Mouse (Mus musculus): ENCODE measurements around the gene Taar9. TPM values are rescaled to one million over a fixed set of nuclear protein-coding genes. Genes with fewer than 3 reads are reported as not detected.
"Not testable (repeated sequence)": the region's sequence is repeated elsewhere in the genome, so short reads cannot be mapped to it uniquely, and the experiment has no call there.

Taar9 gene
- polyA plus RNA-seq, 1 experiment from 2014 or later = not detected

DNA sequence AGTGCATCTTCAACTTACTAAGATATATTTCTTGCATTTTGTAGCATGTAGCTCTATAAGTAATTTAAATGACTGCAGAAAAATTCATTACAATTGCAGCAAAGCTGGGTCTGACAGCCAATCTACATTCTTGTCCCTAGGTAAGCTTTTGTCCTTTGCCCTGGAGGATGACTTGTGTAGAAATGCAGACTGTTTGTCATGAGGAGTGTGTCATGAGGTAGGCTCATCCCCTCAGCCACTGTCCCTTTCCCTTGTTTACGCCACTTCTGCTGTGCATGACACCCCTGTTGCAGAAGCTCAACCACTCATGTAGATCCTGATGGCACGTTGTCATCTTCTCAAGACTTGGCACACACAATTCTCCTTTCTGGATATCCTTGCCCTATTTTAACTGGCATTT lies 22.2 kb downstream of the Taar9 start:
- DNase-seq (no peak), ATAC-seq (ENCODE audit: low FRiP score, low TSS enrichment) (no peak)
- Histone ChIP-seq H3K27me3 (ENCODE audit: control insufficient read depth, insufficient read depth, low read length) (no peaks in the 10 kb centered on the region), H3K9me3 (ENCODE audit: control insufficient read depth, low read length) (no peaks in the 10 kb centered on the region), H3K4me3 (replicated peaks; ENCODE audit: low read depth, low read length) (no peak overlapping the region), H3K4me2 (ENCODE audit: low read length) (no peak overlapping the region), H3K4me1 (ENCODE audit: control insufficient read depth, insufficient read depth, low read length) (no peaks in the 10 kb centered on the region), H3K27ac (replicated peaks; ENCODE audit: low read depth, low read length) (no peak overlapping the region), H3K36me3 (ENCODE audit: control insufficient read depth, insufficient read depth, low read length) (no peaks in the 10 kb centered on the region), H3K9ac (replicated peaks; ENCODE audit: low read length) (no peak overlapping the region)
- 96% methylated on average over 2 of the region's 2 CpGs for WGBS

DNA sequence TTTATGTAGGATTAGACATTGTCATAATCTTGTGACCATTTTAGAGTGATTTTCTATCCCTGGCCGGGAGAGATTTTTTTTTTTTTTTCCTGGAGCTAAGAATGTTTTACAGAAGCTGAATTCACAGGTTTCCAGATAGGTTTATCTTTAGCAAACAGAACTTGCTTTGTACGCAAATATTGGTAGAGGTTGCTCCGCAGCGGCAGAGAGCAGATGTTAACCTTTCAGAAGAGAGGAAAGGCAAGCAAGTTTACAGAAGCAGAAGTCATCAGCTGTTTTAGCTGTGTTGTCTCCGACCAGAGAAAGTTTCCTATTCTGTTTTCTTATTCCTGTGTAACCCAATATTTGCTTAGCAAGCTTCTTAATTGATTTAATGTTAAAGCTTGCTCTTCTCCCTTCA lies 22.8 kb downstream of the Taar9 start:
- DNase-seq = no peak
- 85% methylated on average over 5 of the region's 5 CpGs for WGBS

DNA sequence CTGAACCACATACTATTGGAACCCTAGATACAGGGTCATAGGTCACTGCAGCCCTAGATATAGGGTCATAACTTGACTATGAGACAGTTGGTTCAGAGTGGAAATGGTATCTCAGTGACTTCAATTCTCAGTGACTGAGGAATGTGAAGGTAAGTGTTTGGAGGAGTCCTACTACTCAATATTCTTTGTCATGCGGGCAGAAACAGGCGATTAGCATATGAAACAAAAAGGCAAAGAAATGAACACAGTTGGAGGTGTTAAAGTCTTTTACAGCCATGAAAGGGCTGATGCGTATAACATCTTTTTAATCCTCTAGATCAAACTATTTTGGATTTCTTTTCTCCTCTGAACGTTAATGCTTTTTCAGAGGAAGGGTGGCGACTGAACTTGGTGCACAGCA lies 23.4 kb downstream of the Taar9 start:
- H3K9me3 ChIP-seq (ENCODE audit: control insufficient read depth, low read length) = no peaks in the 10 kb centered on the region
- no peak overlapping the region for H3K4me3 ChIP-seq (replicated peaks; ENCODE audit: low read depth, low read length)
- DNase-seq = no peak
- no peaks in the 10 kb centered on the region for H3K4me1 ChIP-seq (ENCODE audit: control insufficient read depth, insufficient read depth, low read length)
- 40% methylated on average over 5 of the region's 5 CpGs for WGBS
- no peak overlapping the region for H3K27ac ChIP-seq (replicated peaks; ENCODE audit: low read depth, low read length)
- no peak overlapping the region for H3K9ac ChIP-seq (replicated peaks; ENCODE audit: low read length)
- no peak for ATAC-seq (ENCODE audit: low FRiP score, low TSS enrichment)
- H3K4me2 ChIP-seq (ENCODE audit: low read length) = no peak overlapping the region
- no peaks in the 10 kb centered on the region for H3K36me3 ChIP-seq (ENCODE audit: control insufficient read depth, insufficient read depth, low read length)
- H3K27me3 ChIP-seq (ENCODE audit: control insufficient read depth, insufficient read depth, low read length) = no peaks in the 10 kb centered on the region

More for the DNA sequence above, 22.8 kb downstream of the Taar9 start:
- no peak overlapping the region for H3K27ac ChIP-seq (replicated peaks; ENCODE audit: low read depth, low read length)
- no peak overlapping the region for H3K9ac ChIP-seq (replicated peaks; ENCODE audit: low read length)
- H3K27me3 ChIP-seq (ENCODE audit: control insufficient read depth, insufficient read depth, low read length) = no peaks in the 10 kb centered on the region
- H3K4me2 ChIP-seq (ENCODE audit: low read length) = no peak overlapping the region
- H3K36me3 ChIP-seq (ENCODE audit: control insufficient read depth, insufficient read depth, low read length) = no peaks in the 10 kb centered on the region
- no peak overlapping the region for H3K4me3 ChIP-seq (replicated peaks; ENCODE audit: low read depth, low read length)
- no peak for ATAC-seq (ENCODE audit: low FRiP score, low TSS enrichment)
- no peaks in the 10 kb centered on the region for H3K9me3 ChIP-seq (ENCODE audit: control insufficient read depth, low read length)
- no peaks in the 10 kb centered on the region for H3K4me1 ChIP-seq (ENCODE audit: control insufficient read depth, insufficient read depth, low read length)

DNA sequence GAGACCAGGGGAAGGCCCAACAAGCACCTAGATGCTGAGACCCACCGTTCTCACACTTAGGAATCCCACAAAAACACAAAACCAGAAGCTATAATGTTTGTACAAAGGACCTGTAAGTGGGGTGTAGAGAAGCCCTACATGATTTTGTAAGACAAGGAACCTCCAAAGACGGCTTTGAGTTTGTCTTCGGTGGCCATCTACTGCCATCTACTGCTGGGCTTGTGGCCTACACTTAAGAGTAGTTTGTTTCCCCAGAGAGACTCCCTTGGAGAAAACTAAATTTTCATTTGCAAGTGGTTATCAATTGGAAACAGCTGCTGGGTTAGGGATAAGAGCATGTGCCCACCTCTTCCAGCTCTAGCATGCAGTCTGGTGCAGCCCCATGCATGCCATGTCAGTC lies 29.2 kb downstream of the Taar9 start:
- Histone ChIP-seq H3K4me2 (ENCODE audit: low read length) (no peak overlapping the region), H3K27ac (replicated peaks; ENCODE audit: low read depth, low read length) (no peak overlapping the region), H3K4me3 (replicated peaks; ENCODE audit: low read depth, low read length) (no peak overlapping the region), H3K27me3 (ENCODE audit: control insufficient read depth, insufficient read depth, low read length) (no peaks in the 10 kb centered on the region), H3K4me1 (ENCODE audit: control insufficient read depth, insufficient read depth, low read length) (no peaks in the 10 kb centered on the region), H3K36me3 (ENCODE audit: control insufficient read depth, insufficient read depth, low read length) (no peaks in the 10 kb centered on the region), H3K9ac (replicated peaks; ENCODE audit: low read length) (no peak overlapping the region), H3K9me3 (ENCODE audit: control insufficient read depth, low read length) (no peaks in the 10 kb centered on the region)
- DNase-seq (peak; percentile 65), ATAC-seq (ENCODE audit: low FRiP score, low TSS enrichment) (no peak)
- WGBS = 49% methylated on average over 3 of the region's 3 CpGs

DNA sequence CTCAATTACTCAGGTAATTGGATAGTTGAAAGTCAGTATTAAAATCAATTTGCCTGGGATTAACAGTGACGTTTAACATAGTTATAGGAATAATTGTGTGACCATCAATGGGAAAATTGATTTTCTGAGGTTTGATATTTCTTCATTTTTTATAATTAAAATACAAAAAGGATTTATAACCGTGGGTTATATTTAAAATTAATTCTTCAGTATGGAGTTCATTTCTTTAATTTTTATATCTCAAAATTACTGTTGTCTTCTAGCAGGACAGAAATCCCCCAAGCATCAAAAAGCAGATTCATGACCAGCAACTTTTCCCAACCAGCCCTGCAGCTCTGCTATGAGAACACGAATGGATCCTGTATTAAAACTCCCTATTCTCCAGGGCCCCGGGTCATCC lies 33.1 kb downstream of the Taar9 start, which contains the start of gene Taar8a:
Taar8a (plus strand) TSS at position 301 of the 400 bp plus-strand sequence.
- H3K4me3 ChIP-seq (replicated peaks; ENCODE audit: low read depth, low read length); H3K27ac ChIP-seq (replicated peaks; ENCODE audit: low read depth, low read length); H3K36me3 ChIP-seq (ENCODE audit: control insufficient read depth, insufficient read depth, low read length); H3K9me3 ChIP-seq (ENCODE audit: control insufficient read depth, low read length); DNase-seq; H3K9ac ChIP-seq (replicated peaks; ENCODE audit: low read length); ATAC-seq (ENCODE audit: low FRiP score, low TSS enrichment); H3K4me1 ChIP-seq (ENCODE audit: control insufficient read depth, insufficient read depth, low read length); H3K4me2 ChIP-seq (ENCODE audit: low read length); H3K27me3 ChIP-seq (ENCODE audit: control insufficient read depth, insufficient read depth, low read length): not testable (repeated sequence)
- WGBS = 81% methylated on average over 2 of the region's 4 CpGs

DNA sequence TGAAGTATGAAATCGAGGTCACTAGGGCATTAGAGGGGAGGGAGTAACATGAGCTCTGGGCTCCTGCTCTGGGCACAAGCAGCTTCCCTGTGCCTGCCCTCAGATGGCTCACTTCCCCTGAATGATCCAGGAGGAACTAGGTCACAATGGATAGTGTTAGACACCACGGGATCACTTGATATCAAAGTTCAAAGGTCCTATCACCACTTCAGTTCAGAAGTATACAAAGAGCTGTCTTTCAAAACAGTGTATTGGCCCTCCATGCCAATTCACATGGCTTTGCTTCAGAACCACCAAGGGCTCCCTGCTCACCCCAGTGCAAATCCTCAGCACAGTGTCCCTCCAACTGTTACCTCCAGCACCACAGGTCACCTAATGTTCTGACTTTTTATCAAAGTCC lies 34.6 kb downstream of the Taar9 start:
- not testable (repeated sequence) for H3K4me3 ChIP-seq (replicated peaks; ENCODE audit: low read depth, low read length); H3K4me1 ChIP-seq (ENCODE audit: control insufficient read depth, insufficient read depth, low read length); ATAC-seq (ENCODE audit: low FRiP score, low TSS enrichment)

DNA sequence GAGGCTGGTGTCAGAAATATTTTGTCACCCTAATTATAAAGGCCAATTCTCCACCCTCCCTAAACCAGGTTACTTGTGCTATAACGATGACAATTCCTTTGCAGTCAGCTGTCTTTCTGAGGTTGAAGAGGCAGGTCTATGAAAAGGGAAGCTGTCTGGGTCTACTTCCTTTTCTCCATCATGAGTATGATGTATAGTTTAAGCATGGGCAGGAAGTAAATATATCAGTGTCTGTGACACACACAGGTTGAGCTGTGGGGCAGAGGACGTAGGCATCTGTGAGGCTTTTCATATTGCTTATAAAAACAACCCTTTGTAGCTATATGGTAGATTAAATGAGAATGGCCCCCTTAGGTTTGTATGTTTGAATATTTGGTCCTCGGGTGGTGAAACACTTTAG lies 50.3 kb downstream of the Taar9 start:
- DNase-seq = no peak
- H3K36me3 ChIP-seq (ENCODE audit: control insufficient read depth, insufficient read depth, low read length) = no peaks in the 10 kb centered on the region
- H3K4me1 ChIP-seq (ENCODE audit: control insufficient read depth, insufficient read depth, low read length) = no peaks in the 10 kb centered on the region
- H3K9ac ChIP-seq (replicated peaks; ENCODE audit: low read length) = no peak overlapping the region
- no peaks in the 10 kb centered on the region for H3K27me3 ChIP-seq (ENCODE audit: control insufficient read depth, insufficient read depth, low read length)
- H3K4me2 ChIP-seq (ENCODE audit: low read length) = no peak overlapping the region
- no peak overlapping the region for H3K27ac ChIP-seq (replicated peaks; ENCODE audit: low read depth, low read length)
- H3K4me3 ChIP-seq (replicated peaks; ENCODE audit: low read depth, low read length) = no peak overlapping the region
- WGBS = 90% methylated on average over 3 of the region's 3 CpGs
- H3K9me3 ChIP-seq (ENCODE audit: control insufficient read depth, low read length) = no peaks in the 10 kb centered on the region
- no peak for ATAC-seq (ENCODE audit: low FRiP score, low TSS enrichment)

More for the DNA sequence above, 34.6 kb downstream of the Taar9 start:
- H3K9me3 ChIP-seq (ENCODE audit: control insufficient read depth, low read length); H3K9ac ChIP-seq (replicated peaks; ENCODE audit: low read length); H3K36me3 ChIP-seq (ENCODE audit: control insufficient read depth, insufficient read depth, low read length); H3K27me3 ChIP-seq (ENCODE audit: control insufficient read depth, insufficient read depth, low read length); H3K4me2 ChIP-seq (ENCODE audit: low read length); H3K27ac ChIP-seq (replicated peaks; ENCODE audit: low read depth, low read length); DNase-seq: not testable (repeated sequence)
- 56% methylated on average over 2 of the region's 2 CpGs for WGBS

Other genes starting within 250 kb of the Taar9 start
- 0.08 TPM in 1 of 2 replicates, not detected in the other for gene Vnn1, start 214.8 kb downstream of the Taar9 start, polyA plus RNA-seq (2014; fragmentation: Nextera tagmentation; extraction: Ambion mirVana)
- gene Taar1, start 189.2 kb downstream of the Taar9 start, polyA plus RNA-seq (2014; fragmentation: Nextera tagmentation; extraction: Ambion mirVana) = not detected in 2 replicates
- gene Taar2, start 171.0 kb downstream of the Taar9 start, polyA plus RNA-seq (2014; fragmentation: Nextera tagmentation; extraction: Ambion mirVana) = not detected in 2 replicates
- gene Taar3, start 160.0 kb downstream of the Taar9 start, polyA plus RNA-seq (2014; fragmentation: Nextera tagmentation; extraction: Ambion mirVana) = not detected in 2 replicates
- gene Taar4, start 149.0 kb downstream of the Taar9 start, polyA plus RNA-seq (2014; fragmentation: Nextera tagmentation; extraction: Ambion mirVana) = not detected in 2 replicates
- not detected in 2 replicates for gene Taar5, start 138.8 kb downstream of the Taar9 start, polyA plus RNA-seq (2014; fragmentation: Nextera tagmentation; extraction: Ambion mirVana)
- not detected in 2 replicates for gene Taar6, start 123.9 kb downstream of the Taar9 start, polyA plus RNA-seq (2014; fragmentation: Nextera tagmentation; extraction: Ambion mirVana)
- gene Taar7a, start 116.1 kb downstream of the Taar9 start, polyA plus RNA-seq (2014; fragmentation: Nextera tagmentation; extraction: Ambion mirVana) = not detected in 2 replicates
- not detected in 2 replicates for gene Taar7b, start 109.6 kb downstream of the Taar9 start, polyA plus RNA-seq (2014; fragmentation: Nextera tagmentation; extraction: Ambion mirVana)
- not detected in 2 replicates for gene Taar7d, start 82.3 kb downstream of the Taar9 start, polyA plus RNA-seq (2014; fragmentation: Nextera tagmentation; extraction: Ambion mirVana)
- gene Taar7e, start 71.9 kb downstream of the Taar9 start, polyA plus RNA-seq (2014; fragmentation: Nextera tagmentation; extraction: Ambion mirVana) = not detected in 2 replicates
- gene Taar7f, start 60.0 kb downstream of the Taar9 start, polyA plus RNA-seq (2014; fragmentation: Nextera tagmentation; extraction: Ambion mirVana) = not detected in 2 replicates
- gene Taar8a, start 33.0 kb downstream of the Taar9 start, polyA plus RNA-seq (2014; fragmentation: Nextera tagmentation; extraction: Ambion mirVana) = not detected in 2 replicates
- gene Taar8b, start 17.2 kb downstream of the Taar9 start, polyA plus RNA-seq (2014; fragmentation: Nextera tagmentation; extraction: Ambion mirVana) = not detected in 2 replicates
- gene Taar8c, start 7.6 kb downstream of the Taar9 start, polyA plus RNA-seq (2014; fragmentation: Nextera tagmentation; extraction: Ambion mirVana) = not detected in 2 replicates
- gene Stx7, start 39.8 kb upstream of the Taar9 start, polyA plus RNA-seq (2014; fragmentation: Nextera tagmentation; extraction: Ambion mirVana) = 326 and 358 TPM in 2 replicates
- gene Moxd1, start 114.0 kb upstream of the Taar9 start, polyA plus RNA-seq (2014; fragmentation: Nextera tagmentation; extraction: Ambion mirVana) = 0.26 and 2.7 TPM in 2 replicates